Mouse (Mus musculus): ENCODE results near the gene Pigr.

The Pigr gene

DNA sequence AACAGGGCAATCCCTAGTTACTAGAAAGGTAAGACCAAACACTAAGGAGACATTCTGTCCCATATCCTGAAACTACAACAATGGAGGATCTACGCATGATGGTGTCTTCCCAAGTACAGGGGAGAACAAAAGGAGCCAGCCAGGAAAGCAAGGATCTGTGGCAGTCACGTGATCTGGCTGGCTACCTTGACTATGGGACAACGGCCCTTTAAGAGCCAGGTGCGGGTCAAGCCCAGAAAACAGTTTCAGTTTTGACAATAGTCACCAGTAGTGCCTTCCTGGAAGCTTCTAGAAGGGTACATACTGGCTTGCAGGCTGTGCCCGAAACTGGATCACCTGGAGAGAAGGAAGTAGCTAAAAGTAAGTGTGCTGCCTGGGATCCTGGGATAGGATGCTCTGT, at the start of gene Pigr:
TSS of gene Pigr (plus strand) at position 237 of the 400 bp plus-strand sequence.
- in situ Hi-C loops (cut with MboI; ENCODE audit: low pct_unique_long_range_greater_than_20kb in 1 of 2, low sequenced_read_pairs in 2 of 2, unreplicated experiment in 1 of 2), result no loop called here

DNA sequence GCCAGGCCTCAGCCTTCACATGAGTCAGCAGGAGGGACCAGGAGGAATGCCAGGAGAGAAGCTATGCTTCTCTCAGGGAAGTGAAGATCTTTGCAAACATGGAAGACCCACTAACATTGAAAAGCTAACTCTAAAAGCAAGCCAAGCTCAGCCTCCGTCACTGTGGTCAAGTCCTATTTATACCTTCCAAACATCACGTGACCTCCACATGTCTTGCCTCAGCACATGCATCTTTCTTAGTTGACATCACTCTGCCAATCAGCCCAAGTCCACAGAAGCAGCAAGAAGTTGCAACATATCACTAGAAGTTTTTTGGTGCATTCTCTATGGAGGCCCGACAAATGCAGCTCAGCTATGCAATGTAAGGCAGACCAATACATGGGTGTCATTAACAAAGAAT, 46.6 kb upstream of the Pigr start:
- in situ Hi-C loops (cut with MboI; ENCODE audit: low pct_unique_long_range_greater_than_20kb in 1 of 2, low sequenced_read_pairs in 2 of 2, unreplicated experiment in 1 of 2), result no loop called here

DNA sequence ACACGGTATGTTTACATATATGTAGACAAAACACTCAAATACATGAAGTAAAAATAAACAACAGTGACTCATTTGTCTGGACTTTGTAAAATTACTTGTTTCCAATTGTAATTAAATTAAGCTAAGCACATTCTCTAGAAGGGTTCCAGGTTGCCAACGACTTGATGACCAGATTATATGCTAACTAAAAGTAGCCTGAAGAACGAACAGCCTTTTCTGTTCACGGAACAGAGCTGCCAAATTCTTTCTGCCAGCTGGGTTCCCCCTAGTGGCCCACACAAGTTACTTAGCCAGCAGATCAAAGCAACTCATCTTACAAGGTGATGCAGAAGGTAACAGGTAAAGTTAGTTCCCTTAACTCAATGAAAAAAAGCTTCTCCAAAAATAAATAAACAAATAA, 42.4 kb upstream of the Pigr start:
- in situ Hi-C loops (cut with MboI; ENCODE audit: low pct_unique_long_range_greater_than_20kb in 1 of 2, low sequenced_read_pairs in 2 of 2, unreplicated experiment in 1 of 2), result no loop called here

DNA sequence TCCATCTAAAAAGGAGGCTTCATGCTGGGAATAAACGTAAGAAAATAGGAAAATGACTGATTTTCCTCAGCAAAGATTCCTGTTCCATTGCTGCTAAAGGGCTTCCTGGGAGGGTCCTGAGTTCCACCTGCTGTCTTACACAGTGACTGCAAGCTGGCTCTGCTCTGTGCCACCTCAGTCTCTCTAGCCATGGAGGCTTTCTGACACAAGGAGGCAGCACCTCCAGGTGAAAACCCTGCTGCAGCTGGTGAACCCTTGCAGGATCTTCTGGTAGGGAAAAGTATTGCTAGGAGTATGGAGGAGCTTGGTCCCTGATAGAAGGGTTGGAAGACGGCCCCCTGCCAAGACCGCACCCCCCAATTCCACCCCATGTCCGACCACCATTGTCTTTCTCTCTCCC, 39.5 kb upstream of the Pigr start:
- in situ Hi-C loops (cut with MboI; ENCODE audit: low pct_unique_long_range_greater_than_20kb in 1 of 2, low sequenced_read_pairs in 2 of 2, unreplicated experiment in 1 of 2), result no loop called here

DNA sequence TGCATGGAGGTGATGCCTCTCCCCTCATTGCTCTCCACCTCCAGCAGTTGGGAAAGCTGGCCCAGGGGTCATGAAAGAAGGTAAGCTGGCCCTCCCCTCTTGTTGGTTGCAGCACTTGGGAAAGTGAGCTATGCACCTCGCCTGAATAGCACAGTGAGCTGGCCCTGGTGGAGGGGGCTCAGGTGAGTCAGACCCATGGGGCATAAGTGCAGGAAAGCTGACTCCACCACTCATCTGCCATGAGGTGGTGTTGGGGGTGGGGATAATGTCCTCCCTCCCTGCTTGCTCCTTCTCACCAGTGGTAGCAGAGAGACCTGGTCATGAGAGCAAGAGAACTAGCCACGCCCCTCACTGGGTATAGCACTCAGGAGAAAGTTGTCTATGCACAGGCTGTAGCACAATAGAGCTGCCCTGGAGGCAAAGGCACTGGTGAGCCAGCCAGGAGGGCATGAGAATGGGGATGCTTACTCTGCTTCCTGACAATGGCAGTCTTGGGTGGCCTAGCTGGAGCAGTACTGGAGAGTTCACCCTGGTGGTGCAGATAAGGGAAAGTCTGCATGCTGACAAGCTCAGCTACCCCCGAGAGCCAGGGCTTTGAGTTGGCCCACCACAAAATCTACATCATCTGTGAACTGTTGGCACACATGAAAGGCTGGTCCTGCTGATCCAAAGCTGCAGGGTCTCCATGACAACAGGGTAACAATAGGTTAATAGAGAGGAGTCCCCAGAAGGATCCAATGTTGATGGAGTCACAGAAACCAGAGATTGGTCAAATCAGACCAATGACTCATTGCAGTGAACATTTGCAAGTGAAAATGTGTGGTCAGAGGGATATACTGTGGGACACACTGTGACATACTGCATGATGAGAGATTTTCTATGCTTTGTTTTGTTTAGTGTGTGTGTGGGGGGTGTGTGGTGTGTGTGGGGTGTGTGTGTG, 36.7 kb upstream of the Pigr start:
- in situ Hi-C loops (cut with MboI; ENCODE audit: low pct_unique_long_range_greater_than_20kb in 1 of 2, low sequenced_read_pairs in 2 of 2, unreplicated experiment in 1 of 2), result no loop called here

DNA sequence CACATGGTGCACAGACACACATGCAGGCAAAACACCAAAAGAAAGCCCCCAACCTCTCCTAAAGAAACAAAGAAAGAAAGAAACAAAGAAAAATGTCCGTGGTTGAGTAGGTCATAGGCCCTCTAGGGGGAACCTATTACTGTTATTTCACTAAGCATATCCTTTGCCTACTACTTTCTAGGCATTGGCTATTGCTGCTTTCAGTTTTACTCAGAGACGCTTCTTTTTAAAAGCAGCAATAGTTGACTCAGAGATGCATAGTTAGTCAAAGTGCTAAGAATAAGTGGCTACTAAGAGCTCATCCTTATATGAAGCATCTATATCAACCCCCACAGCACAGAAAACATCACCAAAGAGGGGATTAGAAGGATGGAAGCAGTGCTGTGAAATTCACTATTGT, 31.2 kb upstream of the Pigr start:
- in situ Hi-C loops (cut with MboI; ENCODE audit: low pct_unique_long_range_greater_than_20kb in 1 of 2, low sequenced_read_pairs in 2 of 2, unreplicated experiment in 1 of 2), result no loop called here

DNA sequence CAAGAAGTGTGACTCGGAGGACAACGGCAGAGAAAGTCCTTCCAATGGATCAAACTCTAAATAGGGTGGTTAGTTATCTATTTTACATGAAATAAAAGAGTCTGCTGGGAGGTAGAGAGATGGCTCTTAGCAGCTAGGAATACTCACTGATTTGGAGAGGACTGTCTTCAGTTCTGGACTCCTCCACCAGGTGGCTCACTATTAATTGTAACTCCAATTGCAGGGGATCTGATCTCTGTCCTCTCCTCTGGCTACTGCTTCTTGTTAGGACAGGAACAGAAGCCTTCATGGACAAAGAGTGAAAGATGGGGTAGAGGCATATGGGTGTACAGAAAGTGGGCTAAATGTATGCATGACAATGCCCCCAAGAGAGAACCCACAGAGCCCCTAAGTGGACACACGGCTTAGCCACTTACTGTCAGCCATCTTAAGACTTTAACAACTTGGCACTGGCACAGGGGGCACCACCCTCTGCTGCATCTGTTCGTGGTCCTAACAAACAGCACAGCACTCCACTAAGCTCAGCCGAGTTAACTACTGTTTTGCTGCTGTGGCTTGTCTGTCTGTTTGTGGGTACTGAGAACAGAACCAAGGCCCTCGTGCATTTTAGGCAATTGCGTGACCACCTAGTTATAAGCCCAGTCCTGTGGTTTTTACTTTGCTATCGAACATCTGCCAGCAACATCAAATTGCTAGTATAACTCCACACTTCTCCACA, 29.4 kb upstream of the Pigr start:
- in situ Hi-C loops (cut with MboI; ENCODE audit: low pct_unique_long_range_greater_than_20kb in 1 of 2, low sequenced_read_pairs in 2 of 2, unreplicated experiment in 1 of 2), result no loop called here

DNA sequence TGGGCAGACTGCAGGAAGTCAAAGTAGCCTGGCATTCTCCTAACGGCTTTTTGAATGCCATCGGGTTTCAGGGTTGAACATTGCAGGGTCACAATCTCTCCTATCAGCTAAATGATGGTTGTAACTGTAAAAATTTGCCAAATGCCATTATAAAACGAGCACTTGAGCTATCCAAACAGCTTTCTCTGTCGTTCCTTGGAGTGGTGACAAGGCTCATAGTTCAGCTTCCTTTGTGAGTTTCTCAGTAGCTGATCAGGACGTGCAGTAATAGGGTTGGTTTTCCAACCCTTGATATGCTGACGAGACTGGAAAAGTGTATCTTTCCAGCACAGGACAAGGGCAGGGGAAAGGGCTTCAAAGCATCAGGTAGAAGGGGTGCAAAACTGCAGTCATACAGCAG, 28.4 kb upstream of the Pigr start:
- in situ Hi-C loops (cut with MboI; ENCODE audit: low pct_unique_long_range_greater_than_20kb in 1 of 2, low sequenced_read_pairs in 2 of 2, unreplicated experiment in 1 of 2), result no loop called here

DNA sequence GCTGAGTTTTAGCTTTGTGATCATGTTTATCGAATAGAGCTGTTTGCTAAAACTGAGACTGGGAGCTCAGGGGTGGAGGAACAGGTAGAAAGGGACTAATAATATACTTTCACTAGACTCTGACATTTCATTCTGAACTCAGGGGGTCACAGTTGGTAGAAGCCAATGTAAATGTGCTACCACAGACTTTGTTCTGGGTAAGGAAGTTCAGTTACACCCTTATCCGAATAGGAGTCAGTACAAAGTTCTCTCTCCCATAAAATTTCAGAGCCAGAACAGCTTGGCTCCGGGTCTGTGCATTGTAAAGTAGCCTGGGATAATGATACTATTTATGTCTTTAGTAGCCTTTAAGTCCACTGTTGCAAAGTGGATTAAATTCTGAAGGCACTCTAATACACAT, 27.9 kb upstream of the Pigr start:
- in situ Hi-C loops (cut with MboI; ENCODE audit: low pct_unique_long_range_greater_than_20kb in 1 of 2, low sequenced_read_pairs in 2 of 2, unreplicated experiment in 1 of 2), result no loop called here

DNA sequence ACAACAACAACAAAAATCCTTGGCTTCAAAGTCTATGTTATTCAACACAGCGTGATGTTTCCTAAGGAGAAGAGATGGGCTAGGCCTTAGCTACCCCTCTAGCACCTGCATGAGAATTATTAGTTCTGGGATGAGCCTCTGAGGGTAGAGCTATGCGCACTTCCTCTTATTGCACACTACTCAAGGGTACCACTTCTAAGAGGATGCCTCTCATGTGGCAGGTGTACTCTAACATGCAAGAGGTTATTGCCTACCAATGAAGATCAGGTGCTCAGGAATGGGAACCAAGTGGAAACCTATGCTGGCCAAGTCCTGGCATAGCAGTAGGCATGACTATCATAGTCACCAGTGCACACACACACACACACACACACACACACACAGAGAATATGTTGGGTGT, 27.1 kb upstream of the Pigr start:
- in situ Hi-C loops (cut with MboI; ENCODE audit: low pct_unique_long_range_greater_than_20kb in 1 of 2, low sequenced_read_pairs in 2 of 2, unreplicated experiment in 1 of 2), result no loop called here

DNA sequence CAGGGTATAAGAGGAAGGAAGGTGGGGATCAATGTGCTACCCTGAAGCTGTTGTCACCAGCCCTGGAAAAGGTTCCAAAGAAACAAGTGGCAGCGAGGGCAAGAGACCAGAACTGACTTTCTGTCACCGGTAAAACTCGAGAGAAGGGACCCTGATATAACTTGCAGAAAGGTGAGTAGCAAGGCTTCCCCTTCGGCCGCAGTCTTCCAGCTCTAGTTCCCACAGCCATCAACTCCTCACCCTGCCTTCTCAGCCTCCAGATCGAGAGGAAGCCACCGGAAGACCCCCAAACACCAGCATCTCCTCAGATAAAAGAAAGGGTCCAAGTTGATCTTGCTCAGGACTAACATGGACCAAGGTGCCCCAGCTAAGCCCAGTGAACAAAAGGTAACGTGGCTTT, 25.9 kb upstream of the Pigr start, which contains the start of gene Fcamr:
TSS of gene Fcamr (plus strand) at position 301 of the 400 bp plus-strand sequence.
- in situ Hi-C loops (cut with MboI; ENCODE audit: low pct_unique_long_range_greater_than_20kb in 1 of 2, low sequenced_read_pairs in 2 of 2, unreplicated experiment in 1 of 2), result no loop called here

DNA sequence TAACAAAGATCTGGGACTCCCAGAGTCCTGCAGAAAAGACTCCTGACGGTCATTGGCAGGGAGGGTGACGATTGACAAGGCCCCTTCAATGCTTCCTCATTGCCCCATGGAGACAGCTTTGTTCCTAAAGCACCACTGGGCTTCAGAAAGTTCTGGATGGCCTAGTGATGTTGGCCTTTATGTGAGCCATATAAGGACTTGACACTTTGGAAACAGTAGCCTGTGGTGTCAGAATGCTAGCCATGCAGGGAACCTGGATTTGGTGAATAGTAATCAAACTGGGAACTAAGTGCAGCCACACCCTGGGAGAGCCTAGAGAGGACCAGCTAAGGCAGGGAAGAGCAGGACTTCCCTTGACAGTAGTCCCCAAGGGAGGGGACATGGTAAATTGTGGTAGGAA, 25.0 kb upstream of the Pigr start:
- in situ Hi-C loops (cut with MboI; ENCODE audit: low pct_unique_long_range_greater_than_20kb in 1 of 2, low sequenced_read_pairs in 2 of 2, unreplicated experiment in 1 of 2), result no loop called here

DNA sequence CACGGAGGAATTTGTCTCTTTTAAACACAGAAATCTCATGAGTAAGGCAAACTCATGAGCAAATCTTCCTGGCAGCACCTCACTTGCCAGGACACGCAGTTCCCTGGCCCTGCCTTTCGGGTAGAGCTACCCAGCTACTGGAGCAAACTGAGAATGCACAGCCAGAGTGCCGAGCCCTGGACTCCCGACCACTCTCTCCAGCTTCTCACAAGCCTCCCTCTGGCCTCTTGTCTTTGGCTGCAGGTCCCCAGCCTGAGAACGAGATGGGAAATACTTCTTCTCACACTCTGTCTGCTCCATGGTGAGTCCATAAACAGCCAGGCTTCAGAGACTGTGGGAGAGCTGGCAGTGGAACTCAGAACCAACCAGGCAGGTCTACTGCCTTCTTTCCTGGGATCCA, 23.5 kb upstream of the Pigr start:
- in situ Hi-C loops (cut with MboI; ENCODE audit: low pct_unique_long_range_greater_than_20kb in 1 of 2, low sequenced_read_pairs in 2 of 2, unreplicated experiment in 1 of 2), result no loop called here

DNA sequence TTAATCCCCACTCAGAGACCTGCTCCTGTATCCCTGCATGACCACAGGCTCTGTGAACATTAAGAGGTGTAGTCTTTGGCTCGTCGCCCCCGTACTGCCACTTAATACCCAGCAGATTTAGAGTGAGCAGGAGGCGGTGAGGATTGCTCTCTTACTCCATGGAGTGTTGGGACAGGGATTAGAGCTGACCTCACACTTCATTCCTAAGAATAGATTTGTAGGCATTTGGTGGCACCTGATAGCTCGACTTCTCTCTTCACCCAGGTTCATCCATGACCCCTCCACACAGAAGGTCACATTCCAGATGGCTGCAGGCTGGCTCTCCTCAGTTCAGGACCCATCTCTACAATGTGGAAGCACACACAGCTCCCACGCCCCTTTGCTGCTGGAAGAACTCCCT, 22.2 kb upstream of the Pigr start:
- in situ Hi-C loops (cut with MboI; ENCODE audit: low pct_unique_long_range_greater_than_20kb in 1 of 2, low sequenced_read_pairs in 2 of 2, unreplicated experiment in 1 of 2), result no loop called here

DNA sequence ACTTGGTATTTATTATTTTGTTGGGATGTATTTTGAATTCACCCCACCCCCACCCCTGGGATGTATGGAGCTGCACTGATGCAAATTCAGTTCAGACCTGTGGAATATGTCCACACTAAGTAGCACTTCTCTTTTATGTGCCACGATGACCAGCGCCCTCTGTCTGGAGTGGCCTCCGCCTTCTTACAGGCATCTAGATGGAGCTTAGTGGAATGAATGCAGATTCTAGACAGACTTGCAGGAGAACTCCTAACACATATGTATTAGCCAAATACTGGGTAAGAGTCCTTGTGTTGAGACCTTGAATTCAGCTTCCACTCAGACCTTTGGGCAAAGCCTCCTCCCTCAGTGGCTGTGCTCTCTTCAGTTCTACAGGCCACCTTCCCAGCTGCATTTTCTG, 15.6 kb upstream of the Pigr start:
- in situ Hi-C loops (cut with MboI; ENCODE audit: low pct_unique_long_range_greater_than_20kb in 1 of 2, low sequenced_read_pairs in 2 of 2, unreplicated experiment in 1 of 2), result no loop called here

DNA sequence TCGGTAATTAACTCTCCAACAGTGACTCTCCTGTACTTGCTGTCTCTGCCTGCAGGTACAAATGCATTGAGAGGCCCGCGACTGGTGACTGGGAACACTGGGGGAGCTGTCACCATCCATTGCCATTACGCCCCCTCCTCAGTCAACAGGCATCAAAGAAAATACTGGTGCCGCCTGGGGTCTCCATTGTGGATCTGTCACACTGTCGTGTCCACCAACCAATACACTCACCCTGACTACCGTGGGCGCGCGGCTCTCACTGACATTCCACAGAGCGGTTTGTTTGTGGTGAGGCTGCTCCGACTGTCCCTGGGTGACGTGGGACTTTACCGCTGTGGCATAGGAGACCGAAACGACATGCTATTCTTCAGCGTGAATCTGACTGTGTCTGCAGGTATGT, 15.2 kb upstream of the Pigr start:
- in situ Hi-C loops (cut with MboI; ENCODE audit: low pct_unique_long_range_greater_than_20kb in 1 of 2, low sequenced_read_pairs in 2 of 2, unreplicated experiment in 1 of 2), result no loop called here

DNA sequence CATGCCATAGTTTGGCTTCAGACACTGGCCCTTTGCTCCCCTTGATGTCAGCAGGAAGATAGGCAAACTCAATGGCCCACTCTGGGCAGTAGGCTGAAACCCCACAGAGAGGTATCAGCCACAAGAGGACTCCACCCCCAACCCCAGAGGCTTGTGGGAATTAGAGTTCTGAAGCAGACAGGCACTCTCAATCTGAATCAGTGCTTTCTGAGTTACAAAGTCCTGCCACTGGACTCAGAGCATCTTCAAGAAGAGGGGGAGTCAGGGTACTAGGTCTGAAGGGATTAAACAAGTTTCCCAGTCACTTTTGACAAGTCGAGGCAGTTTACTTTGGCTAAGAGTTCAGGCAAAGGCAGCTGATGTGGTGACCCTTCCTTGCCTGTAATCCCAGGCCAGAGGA, 6.7 kb upstream of the Pigr start:
- in situ Hi-C loops (cut with MboI; ENCODE audit: low pct_unique_long_range_greater_than_20kb in 1 of 2, low sequenced_read_pairs in 2 of 2, unreplicated experiment in 1 of 2), result no loop called here

DNA sequence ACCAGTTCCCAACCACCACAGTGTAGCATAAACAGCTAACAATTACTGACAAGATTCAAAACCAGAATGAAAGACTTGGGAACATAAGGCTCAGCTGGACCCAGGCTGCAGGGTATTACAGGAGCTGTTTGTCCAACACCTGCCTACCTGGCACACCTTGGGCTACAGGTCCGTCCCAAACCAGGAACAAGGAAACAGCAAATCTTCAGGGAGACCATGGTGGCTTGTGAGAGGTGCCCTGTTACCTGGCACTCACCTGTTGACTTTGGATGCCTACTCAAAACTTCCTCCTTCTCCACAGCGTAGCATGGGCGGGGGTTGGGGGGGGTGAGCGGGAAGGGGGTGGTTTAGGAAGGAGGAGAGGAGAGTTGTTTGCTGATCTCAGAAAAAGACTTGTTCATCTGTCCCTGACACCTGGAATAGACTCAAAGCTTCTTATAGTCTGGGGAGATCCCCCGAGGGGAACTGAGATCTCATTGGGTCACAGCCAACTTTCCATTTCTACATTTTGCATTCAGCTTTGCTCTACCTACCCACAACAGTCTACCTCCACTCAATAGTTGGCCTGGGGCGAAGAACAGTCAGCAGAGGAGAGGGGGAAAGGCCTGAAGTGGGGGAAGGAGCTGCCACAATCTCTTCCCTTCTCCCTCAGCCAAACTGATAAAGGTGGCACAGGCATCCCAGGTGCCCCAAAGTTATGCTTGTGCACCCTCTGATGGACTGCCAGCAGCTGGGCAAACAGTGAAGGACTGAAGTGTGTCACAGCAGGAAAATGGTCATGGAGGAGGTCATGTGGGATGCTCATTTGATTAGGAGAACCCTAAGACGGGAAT, 6.0 kb upstream of the Pigr start:
- in situ Hi-C loops (cut with MboI; ENCODE audit: low pct_unique_long_range_greater_than_20kb in 1 of 2, low sequenced_read_pairs in 2 of 2, unreplicated experiment in 1 of 2), result no loop called here

DNA sequence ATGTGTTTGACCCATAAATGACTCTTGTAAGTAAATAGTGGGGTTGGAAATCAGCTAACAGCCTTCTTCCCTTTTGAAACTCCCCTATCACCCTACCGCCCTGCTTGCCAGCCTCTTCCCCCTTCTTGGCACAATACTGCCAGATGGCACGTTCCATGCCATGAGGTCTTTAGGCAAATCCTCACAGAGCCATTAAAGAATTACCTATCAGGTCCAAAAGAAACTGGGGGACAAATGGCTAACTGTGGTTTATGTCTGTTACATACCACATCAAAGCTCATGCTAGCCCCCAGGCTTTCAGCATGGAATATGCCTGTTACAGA, 5.4 kb upstream of the Pigr start:
- in situ Hi-C loops (cut with MboI; ENCODE audit: low pct_unique_long_range_greater_than_20kb in 1 of 2, low sequenced_read_pairs in 2 of 2, unreplicated experiment in 1 of 2), result no loop called here

All from mouse embryonic stem cell (cell line).